Mouse (Mus musculus) stomach, postnatal 0 days (tissue): ENCODE data around the gene Ell. TPM values are rescaled to one million over a fixed set of nuclear protein-coding genes. Genes with fewer than 3 reads are reported as not detected.

ENCODE experiments used
- ATAC-seq: fragments of 200-750 bp; cut with Nextera tagmentation; 2 replicates; pipeline ENCODE4 v1.8.0; 2017; ENCODE audit not compliant: low FRiP score, low TSS enrichment
- DNase-seq: peaks from one replicate; pipeline ENCODE4 v3.0.0-alpha.2; 2016; ENCODE audit warnings: low spot score
- H3K27ac ChIP-seq: fragments of 300-500 bp; sonication (generic); replicated peaks from 2 replicates; pipeline ENCODE4 v1.5.1; 2014; ENCODE audit warnings: mild to moderate bottlenecking, control low read depth
- H3K27me3 ChIP-seq: fragments of 300-500 bp; sonication (generic); 2 replicates; pipeline ENCODE4 v1.6.1; 2014; ENCODE audit warnings: low read length; ENCODE audit not compliant: control insufficient read depth, insufficient read depth
- H3K36me3 ChIP-seq: fragments of 300-500 bp; sonication (generic); 2 replicates; pipeline ENCODE4 v1.6.1; 2014; ENCODE audit warnings: low read length, mixed read lengths; ENCODE audit not compliant: control insufficient read depth, insufficient read depth
- H3K4me1 ChIP-seq: fragments of 300-500 bp; sonication (generic); replicated peaks from 2 replicates; pipeline ENCODE4 v1.6.1; 2014; ENCODE audit warnings: antibody characterized with exemption; ENCODE audit not compliant: control insufficient read depth, insufficient read depth
- H3K4me2 ChIP-seq: fragments of 300-500 bp; sonication (generic); replicated peaks from 2 replicates; pipeline ENCODE4 v1.6.1; 2014; ENCODE audit warnings: low read depth, mild to moderate bottlenecking, control low read depth, moderate library complexity
- H3K4me3 ChIP-seq: fragments of 300-500 bp; sonication (generic); 2 replicates; pipeline ENCODE4 v1.5.1; 2014; ENCODE audit warnings: low read depth, low read length, control low read depth
- H3K9ac ChIP-seq: fragments of 300-500 bp; sonication (generic); 2 replicates; pipeline ENCODE4 v1.6.1; 2014; ENCODE audit warnings: mild to moderate bottlenecking, low read length, control low read depth, mixed read lengths
- H3K9me3 ChIP-seq: fragments of 300-500 bp; sonication (generic); 2 replicates; pipeline ENCODE4 v1.6.1; 2016; ENCODE audit warnings: low read length; ENCODE audit not compliant: control insufficient read depth
- CTCF ChIP-seq: IDR thresholded peaks from 2 replicates; pipeline ENCODE4 v1.5.1; 2016; ENCODE audit warnings: antibody characterized with exemption, low read depth, mild to moderate bottlenecking, moderate library complexity
- EP300 ChIP-seq: optimal IDR thresholded peaks from 2 replicates; pipeline ENCODE3; 2016; ENCODE audit warnings: antibody characterized with exemption
- WGBS: fragments of 180-500 bp; shearing (Covaris S2); extraction: QIAGEN DNeasy Blood & Tissue Kit; methylation state at CpG from one replicate; pipeline ENCODE4 v1.1.7; 2014; 5-methylcytosine and 5-hydroxymethylcytosine counted together
- polyA plus RNA-seq: library from polyadenylated mRNA; unstranded; fragments of >200 nt; fragmentation: Nextera tagmentation; extraction: Ambion mirVana; gene quantifications from 2 replicates; pipeline ENCODE4 v1.2.1, GENCODE M21; 2015

Ell gene
- polyA plus RNA-seq, 1 experiment from 2014 or later, result 11.1 TPM

DNA sequence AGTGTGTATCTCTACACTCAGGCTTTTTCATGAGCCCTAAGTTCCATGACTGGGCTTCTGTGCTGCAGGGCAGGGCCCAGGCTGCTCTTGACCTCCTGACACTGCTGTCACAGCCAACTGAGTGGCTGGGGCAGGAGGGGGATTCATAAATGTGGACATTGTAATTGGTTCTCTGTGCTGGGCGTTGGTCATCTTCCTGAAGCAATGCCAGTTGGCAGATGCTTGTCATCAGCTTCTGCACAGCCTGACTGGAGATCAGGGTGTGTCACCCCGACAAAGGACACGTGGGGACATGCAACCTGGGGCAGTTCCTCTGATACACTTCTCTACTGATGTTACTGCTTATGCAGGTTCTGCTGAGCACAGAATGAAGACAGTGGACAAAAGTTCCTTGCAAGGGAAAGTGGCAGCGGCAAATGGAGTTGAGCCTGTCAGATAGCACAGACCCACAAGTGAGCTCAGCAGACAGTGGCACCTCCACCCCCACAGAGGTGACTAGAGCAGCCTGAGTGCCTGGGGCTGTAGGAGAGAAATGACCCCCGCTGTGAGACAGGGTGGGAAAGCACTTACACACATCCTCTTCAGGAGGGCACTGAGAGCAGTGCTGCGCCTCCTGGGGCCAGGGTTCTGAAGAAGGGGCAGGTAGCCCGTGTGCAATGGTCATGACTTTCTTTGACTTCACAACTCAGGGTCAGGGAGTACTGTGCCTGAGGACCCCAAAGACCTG, 22.7 kb downstream of the Ell start:
- DNase-seq (peak; percentile 17), ATAC-seq (peak; percentile 19; the same call in 1 of the 2 replicates)
- peaks cover 2% of the 10 kb centered on the region; the same call in 1 of the 2 replicates for H3K36me3 ChIP-seq
- H3K27me3 ChIP-seq, result no peaks in the 10 kb centered on the region
- TF ChIP-seq EP300 (no peak), CTCF (no peak)
- 55% methylated on average over 7 of the region's 7 CpGs for WGBS
- peaks cover 18% of the 10 kb centered on the region for H3K4me1 ChIP-seq
- H3K27ac ChIP-seq, result peak overlapping the region; percentile 36; the same call in 1 of the 2 replicates
- H3K4me3 ChIP-seq, result no peak overlapping the region
- no peak overlapping the region for H3K4me2 ChIP-seq
- H3K9me3 ChIP-seq, result no peaks in the 10 kb centered on the region
- H3K9ac ChIP-seq, result no peak overlapping the region

DNA sequence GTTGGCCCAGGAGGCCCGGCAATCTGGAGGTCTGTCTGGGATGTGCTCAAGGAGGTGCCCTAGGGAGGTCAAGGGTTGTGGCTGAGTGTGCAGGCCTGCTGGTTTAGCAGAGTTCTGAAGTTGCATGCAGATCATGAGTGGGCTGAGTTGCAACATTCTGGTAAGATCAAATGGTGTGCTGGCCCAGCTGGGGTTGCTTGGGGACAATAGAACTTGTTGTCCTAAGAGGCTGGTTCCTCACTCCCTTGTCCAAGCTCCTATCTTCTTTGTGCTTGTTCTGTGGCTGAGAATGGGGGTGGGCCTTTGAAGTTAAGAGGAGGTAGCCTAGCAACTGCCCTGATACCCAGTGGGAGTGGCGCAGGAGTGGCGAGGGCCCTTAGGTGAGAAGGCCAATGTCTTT, 23.5 kb downstream of the Ell start:
- Histone ChIP-seq H3K4me1 (peaks cover 18% of the 10 kb centered on the region), H3K9ac (no peak overlapping the region), H3K27ac (no peak overlapping the region), H3K4me2 (no peak overlapping the region), H3K9me3 (no peaks in the 10 kb centered on the region), H3K4me3 (no peak overlapping the region), H3K36me3 (no peaks in the 10 kb centered on the region), H3K27me3 (no peaks in the 10 kb centered on the region)
- TF ChIP-seq CTCF (no peak), EP300 (no peak)
- ATAC-seq, result no peak
- WGBS, result 67% methylated on average over 3 of the region's 3 CpGs
- peak; percentile 37 for DNase-seq

GRCm38 (mm10) chr8:70563763-70564387, 24.6 kb downstream of the Ell start:
- Histone ChIP-seq H3K27me3 (no peaks in the 10 kb centered on the region), H3K4me1 (peaks cover 18% of the 10 kb centered on the region), H3K4me2 (no peak overlapping the region), H3K9me3 (no peaks in the 10 kb centered on the region), H3K27ac (no peak overlapping the region), H3K36me3 (no peaks in the 10 kb centered on the region), H3K4me3 (no peak overlapping the region), H3K9ac (no peak overlapping the region)
- no peak for ATAC-seq
- DNase-seq, result no peak
- 84% methylated on average over 6 of the region's 6 CpGs for WGBS
- TF ChIP-seq EP300 (no peak), CTCF (no peak)

- no peak for DNase-seq
- 89% methylated on average over 3 of the region's 3 CpGs for WGBS
- Histone ChIP-seq H3K36me3 (no peaks in the 10 kb centered on the region), H3K9ac (no peak overlapping the region), H3K27me3 (no peaks in the 10 kb centered on the region), H3K4me2 (no peak overlapping the region), H3K4me1 (peaks cover 18% of the 10 kb centered on the region), H3K9me3 (no peaks in the 10 kb centered on the region), H3K27ac (no peak overlapping the region), H3K4me3 (no peak overlapping the region)
- no peak for ATAC-seq
- TF ChIP-seq CTCF, result no peak
- no peak for TF ChIP-seq EP300
Measured at GRCm38 (mm10) chr8:70564696-70565235, 25.5 kb downstream of the Ell start.

DNA sequence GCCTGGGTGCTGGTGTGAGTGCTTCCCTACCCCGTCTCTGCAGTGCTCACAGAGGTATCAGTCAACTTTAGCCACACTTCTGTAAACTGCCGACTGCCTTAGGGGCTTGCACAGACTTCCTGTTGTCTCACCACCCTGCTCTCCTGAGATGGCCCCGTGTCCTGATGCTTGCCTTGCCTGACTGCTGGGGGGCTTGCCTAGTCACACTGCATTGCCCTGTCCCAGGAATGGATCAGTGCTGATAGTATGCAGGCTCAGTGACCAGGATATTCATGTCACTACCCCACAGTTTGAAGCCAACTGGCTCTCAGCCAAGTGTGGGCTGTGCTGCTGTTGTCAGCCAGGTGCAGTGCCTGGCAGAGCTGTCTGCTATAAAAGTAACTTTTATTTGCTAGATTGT, 26.3 kb downstream of the Ell start:
- Histone ChIP-seq H3K4me3 (no peak overlapping the region), H3K4me2 (no peak overlapping the region), H3K9ac (no peak overlapping the region), H3K4me1 (peaks cover 17% of the 10 kb centered on the region), H3K36me3 (no peaks in the 10 kb centered on the region), H3K27ac (no peak overlapping the region), H3K27me3 (no peaks in the 10 kb centered on the region), H3K9me3 (no peaks in the 10 kb centered on the region)
- TF ChIP-seq EP300, result no peak
- TF ChIP-seq CTCF, result no peak
- ATAC-seq (peak; percentile 22; the same call in 1 of the 2 replicates), DNase-seq (peak; percentile 59)
- WGBS, result 44% methylated on average over 3 of the region's 3 CpGs

GRCm38 (mm10) chr8:70570360-70570759, 31.1 kb downstream of the Ell start:
- ATAC-seq, result no peak

More at GRCm38 (mm10) chr8:70570360-70570759, 31.1 kb downstream of the Ell start:
- peak; percentile 22 for DNase-seq
- Histone ChIP-seq H3K27ac (no peak overlapping the region), H3K27me3 (no peaks in the 10 kb centered on the region), H3K4me2 (no peak overlapping the region), H3K9me3 (no peaks in the 10 kb centered on the region), H3K36me3 (0 out of 2 replicates have a peak, but pooled peaks cover 3% of the 10 kb centered on the region), H3K9ac (no peak overlapping the region), H3K4me3 (no peak overlapping the region), H3K4me1 (no peaks in the 10 kb centered on the region; the same call in 1 of the 2 replicates)
- no peak for TF ChIP-seq CTCF
- TF ChIP-seq EP300, result no peak
